Mouse (Mus musculus) limb, embryonic 14.5 days (tissue): ENCODE measurements around the gene Sclt1. TPM values are rescaled to one million over a fixed set of nuclear protein-coding genes. Genes with fewer than 3 reads are reported as not detected.

Source experiments
- ATAC-seq: fragments of 200-750 bp; cut with Nextera tagmentation; 2 replicates; pipeline ENCODE4 v1.8.0; 2017; ENCODE audit warnings: low read depth, moderate number of reproducible peaks, moderate TSS enrichment; ENCODE audit not compliant: low FRiP score
- DNase-seq: peaks from one replicate; pipeline ENCODE4 v3.0.0-alpha.2; 2015; ENCODE audit warnings: low spot score
- H3K27ac ChIP-seq: fragments of 300-500 bp; sonication (generic); replicated peaks from 2 replicates; pipeline ENCODE4 v1.5.1; 2014; ENCODE audit warnings: low read depth, mild to moderate bottlenecking, low read length, moderate library complexity, mixed read lengths
- H3K27me3 ChIP-seq: fragments of 300-500 bp; sonication (generic); 2 replicates; pipeline ENCODE4 v1.6.1; 2014; ENCODE audit warnings: low read length, mixed read lengths; ENCODE audit not compliant: control insufficient read depth, insufficient read depth
- H3K36me3 ChIP-seq: fragments of 300-500 bp; sonication (generic); 2 replicates; pipeline ENCODE4 v1.6.1; 2014; ENCODE audit warnings: mild to moderate bottlenecking, low read length, moderate library complexity, mixed read lengths; ENCODE audit not compliant: control insufficient read depth, insufficient read depth
- H3K4me1 ChIP-seq: fragments of 300-500 bp; sonication (generic); 2 replicates; pipeline ENCODE4 v1.6.1; 2014; ENCODE audit warnings: antibody characterized with exemption, low read length, mixed read lengths; ENCODE audit not compliant: control insufficient read depth, insufficient read depth
- H3K4me2 ChIP-seq: fragments of 300-500 bp; sonication (generic); replicated peaks from 2 replicates; pipeline ENCODE4 v1.6.1; 2014; ENCODE audit warnings: low read depth, mild to moderate bottlenecking, low read length, moderate library complexity; ENCODE audit not compliant: severe bottlenecking
- H3K4me3 ChIP-seq: fragments of 300-500 bp; sonication (generic); replicated peaks from 2 replicates; pipeline ENCODE4 v1.5.1; 2014; ENCODE audit warnings: low read length
- H3K9ac ChIP-seq: fragments of 300-500 bp; sonication (generic); 2 replicates; pipeline ENCODE4 v1.6.1; 2014; ENCODE audit warnings: mild to moderate bottlenecking, low read depth, low read length, moderate library complexity; ENCODE audit not compliant: severe bottlenecking
- H3K9me3 ChIP-seq: fragments of 300-500 bp; sonication (generic); 2 replicates; pipeline ENCODE4 v1.6.1; 2016; ENCODE audit warnings: low read length; ENCODE audit not compliant: control insufficient read depth
- POLR2A ChIP-seq: fragments of 200-500 bp; IDR thresholded peaks from 2 replicates; pipeline ENCODE4 v1.8.0; 2012; ENCODE audit warnings: inconsistent platforms, mild to moderate bottlenecking, moderate library complexity, borderline replicate concordance; ENCODE audit not compliant: insufficient read depth, insufficient read length; ENCODE audit errors: extremely low read depth
- WGBS: fragments of 180-500 bp; shearing (Covaris S2); extraction: QIAGEN DNeasy Blood & Tissue Kit; methylation state at CpG from one replicate; pipeline ENCODE4 v1.1.7; 2014; 5-methylcytosine and 5-hydroxymethylcytosine counted together
- polyA plus RNA-seq, 2 experiments: library from polyadenylated mRNA; depleted of rRNA in 1 of 2; stranded (reverse) in 1 of 2; unstranded in 1 of 2; fragments of >200 nt; fragmentation: Nextera tagmentation in 1 of 2; extraction: Ambion mirVana in 1 of 2; gene quantifications; 2 replicates each; pipeline versions ENCODE4 v1.2.1 to v1.2.3; 2012 to 2014

The Sclt1 gene
- polyA plus RNA-seq, 2 experiments: 15.2 to 20.0 TPM

- ATAC-seq: no peak
- 79% methylated on average over 7 of the region's 7 CpGs for WGBS
- H3K36me3 ChIP-seq: no peaks in the 10 kb centered on the region; the same call in 1 of the 2 replicates
- H3K4me3 ChIP-seq: no peak overlapping the region
- no peak overlapping the region for H3K9ac ChIP-seq
- H3K4me1 ChIP-seq: peaks cover 13% of the 10 kb centered on the region
- no peaks in the 10 kb centered on the region for H3K9me3 ChIP-seq
- H3K4me2 ChIP-seq: no peak overlapping the region
- no peaks in the 10 kb centered on the region for H3K27me3 ChIP-seq
- DNase-seq: no peak
- no peak for TF ChIP-seq POLR2A
- H3K27ac ChIP-seq: no peak overlapping the region
These were observed 155.4 kb downstream of the Sclt1 start for GRCm38 (mm10) chr3:41586917-41587316.

- 69% methylated on average over 6 of the region's 6 CpGs for WGBS
- ATAC-seq: no peak
These were observed 156.0 kb downstream of the Sclt1 start for GRCm38 (mm10) chr3:41586330-41586729.

GRCm38 (mm10) chr3:41585548-41585947, 156.8 kb downstream of the Sclt1 start:
- Histone ChIP-seq H3K27ac (no peak overlapping the region), H3K9ac (no peak overlapping the region), H3K9me3 (no peaks in the 10 kb centered on the region), H3K27me3 (no peaks in the 10 kb centered on the region), H3K4me2 (no peak overlapping the region), H3K4me1 (peaks cover 13% of the 10 kb centered on the region), H3K4me3 (no peak overlapping the region), H3K36me3 (no peaks in the 10 kb centered on the region; the same call in 1 of the 2 replicates)
- TF ChIP-seq POLR2A: no peak
- DNase-seq (no peak), ATAC-seq (no peak)
- WGBS: 82% methylated on average over 5 of the region's 5 CpGs

More at GRCm38 (mm10) chr3:41586330-41586729, 156.0 kb downstream of the Sclt1 start:
- Histone ChIP-seq H3K4me1 (peaks cover 13% of the 10 kb centered on the region), H3K9ac (no peak overlapping the region), H3K27me3 (no peaks in the 10 kb centered on the region), H3K4me3 (no peak overlapping the region), H3K27ac (no peak overlapping the region), H3K9me3 (no peaks in the 10 kb centered on the region), H3K36me3 (no peaks in the 10 kb centered on the region; the same call in 1 of the 2 replicates), H3K4me2 (no peak overlapping the region)
- TF ChIP-seq POLR2A: no peak
- DNase-seq: no peak

- WGBS: 66% methylated on average over 4 of the region's 4 CpGs
- no peaks in the 10 kb centered on the region for H3K27me3 ChIP-seq
- H3K9ac ChIP-seq: no peak overlapping the region
- no peaks in the 10 kb centered on the region for H3K9me3 ChIP-seq
- peaks cover 9% of the 10 kb centered on the region for H3K4me1 ChIP-seq
- no peaks in the 10 kb centered on the region; the same call in 1 of the 2 replicates for H3K36me3 ChIP-seq
- H3K4me2 ChIP-seq: no peak overlapping the region
- no peak for DNase-seq
- no peak overlapping the region for H3K4me3 ChIP-seq
- no peak overlapping the region for H3K27ac ChIP-seq
- no peak for TF ChIP-seq POLR2A
- ATAC-seq: no peak
These were observed 158.7 kb downstream of the Sclt1 start for GRCm38 (mm10) chr3:41583621-41584020.

- no peaks in the 10 kb centered on the region for H3K27me3 ChIP-seq
- TF ChIP-seq POLR2A: no peak
- peaks cover 7% of the 10 kb centered on the region for H3K4me1 ChIP-seq
- H3K36me3 ChIP-seq: no peaks in the 10 kb centered on the region; the same call in 1 of the 2 replicates
- DNase-seq (no peak), ATAC-seq (no peak)
- H3K4me3 ChIP-seq: no peak overlapping the region
- H3K9me3 ChIP-seq: no peaks in the 10 kb centered on the region
- H3K4me2 ChIP-seq: no peak overlapping the region
- no peak overlapping the region for H3K9ac ChIP-seq
- WGBS: 88% methylated on average over 14 of the region's 14 CpGs
- H3K27ac ChIP-seq: no peak overlapping the region
These were observed 159.2 kb downstream of the Sclt1 start for GRCm38 (mm10) chr3:41583092-41583491.

- no peak overlapping the region for H3K4me2 ChIP-seq
- H3K36me3 ChIP-seq: no peaks in the 10 kb centered on the region; the same call in 1 of the 2 replicates
- no peak overlapping the region for H3K4me3 ChIP-seq
- no peaks in the 10 kb centered on the region for H3K9me3 ChIP-seq
- H3K4me1 ChIP-seq: peaks cover 3% of the 10 kb centered on the region
- no peak for ATAC-seq
- 68% methylated on average over 7 of the region's 7 CpGs for WGBS
- no peak overlapping the region for H3K9ac ChIP-seq
- TF ChIP-seq POLR2A: no peak
- H3K27ac ChIP-seq: no peak overlapping the region
- no peaks in the 10 kb centered on the region for H3K27me3 ChIP-seq
- DNase-seq: no peak
These were observed 160.1 kb downstream of the Sclt1 start for GRCm38 (mm10) chr3:41582256-41582655.
